Mouse (Mus musculus) heart, postnatal 0 days (tissue): ENCODE measurements around the gene Slc9a6. TPM values are rescaled to one million over a fixed set of nuclear protein-coding genes. Genes with fewer than 3 reads are reported as not detected.

ENCODE experiments used
- ATAC-seq: fragments of 200-750 bp; cut with Nextera tagmentation; 2 replicates; pipeline ENCODE4 v1.8.0; 2017; ENCODE audit warnings: low read depth, moderate number of reproducible peaks, moderate library complexity; ENCODE audit not compliant: insufficient read depth
- DNase-seq: peaks from one replicate; pipeline ENCODE4 v3.0.0-alpha.2; 2016; ENCODE audit warnings: low spot score
- H3K27ac ChIP-seq: fragments of 300-500 bp; sonication (generic); 2 replicates; pipeline ENCODE4 v1.5.1; 2014; ENCODE audit warnings: low read depth, mild to moderate bottlenecking
- H3K27me3 ChIP-seq: fragments of 300-500 bp; sonication (generic); 2 replicates; pipeline ENCODE4 v1.6.1; 2014; ENCODE audit warnings: low read length, mixed read lengths; ENCODE audit not compliant: control insufficient read depth, insufficient read depth
- H3K36me3 ChIP-seq: fragments of 300-500 bp; sonication (generic); replicated peaks from 2 replicates; pipeline ENCODE4 v1.6.1; 2014; ENCODE audit warnings: low read length, mixed read lengths; ENCODE audit not compliant: control insufficient read depth, insufficient read depth
- H3K4me1 ChIP-seq: fragments of 300-500 bp; sonication (generic); 2 replicates; pipeline ENCODE4 v1.6.1; 2014; ENCODE audit warnings: antibody characterized with exemption; ENCODE audit not compliant: control insufficient read depth, insufficient read depth
- H3K4me2 ChIP-seq: fragments of 300-500 bp; sonication (generic); 2 replicates; pipeline ENCODE4 v1.6.1; 2014; ENCODE audit warnings: low read depth, mild to moderate bottlenecking, low read length, moderate library complexity
- H3K4me3 ChIP-seq: fragments of 300-500 bp; sonication (generic); 2 replicates; pipeline ENCODE4 v1.5.1; 2014; ENCODE audit warnings: low read depth, low read length
- H3K9ac ChIP-seq: fragments of 300-500 bp; sonication (generic); replicated peaks from 2 replicates; pipeline ENCODE4 v1.6.1; 2014; ENCODE audit warnings: low read depth, low read length, mixed read lengths
- H3K9me3 ChIP-seq: fragments of 300-500 bp; sonication (generic); replicated peaks from 2 replicates; pipeline ENCODE4 v1.6.1; 2016; ENCODE audit warnings: low read length; ENCODE audit not compliant: control insufficient read depth
- CTCF ChIP-seq: IDR thresholded peaks from 2 replicates; pipeline ENCODE4 v1.5.1; 2016; ENCODE audit warnings: antibody characterized with exemption, control low read depth, low read depth
- EP300 ChIP-seq: IDR thresholded peaks from 2 replicates; pipeline ENCODE4 v1.6.1; 2016; ENCODE audit warnings: antibody characterized with exemption, low read depth
- WGBS: fragments of 180-500 bp; shearing (Covaris S2); extraction: QIAGEN DNeasy Blood & Tissue Kit; methylation state at CpG from one replicate; pipeline ENCODE4 v1.1.7; 2014; 5-methylcytosine and 5-hydroxymethylcytosine counted together
- polyA plus RNA-seq: library from polyadenylated mRNA; unstranded; fragments of >200 nt; fragmentation: Nextera tagmentation; extraction: Ambion mirVana; gene quantifications from 2 replicates; pipeline ENCODE4 v1.2.1, GENCODE M21; 2015
- total RNA-seq: library from RNA; depleted of rRNA; stranded (reverse); fragments of >200 nt; gene quantifications from 2 replicates; pipeline ENCODE4 v1.2.3, GENCODE M21; 2014; ENCODE audit warnings: low replicate concordance

Gene Slc9a6
- total and polyA plus RNA-seq, 2 experiments from 2014 or later, result 6.4 to 10.7 TPM

GRCm38 (mm10) chrX:56606536-56606935 lies 3.0 kb upstream of the Slc9a6 start:
- Histone ChIP-seq H3K9ac (no peak overlapping the region), H3K4me2 (no peak overlapping the region), H3K27ac (no peak overlapping the region), H3K36me3 (no peaks in the 10 kb centered on the region), H3K4me1 (no peaks in the 10 kb centered on the region), H3K4me3 (no peak overlapping the region), H3K27me3 (no peaks in the 10 kb centered on the region), H3K9me3 (no peaks in the 10 kb centered on the region)
- no peak for DNase-seq
- no peak for TF ChIP-seq EP300
- TF ChIP-seq CTCF, result no peak
- WGBS, result 62% methylated on average over 2 of the region's 2 CpGs
- no peak for ATAC-seq

GRCm38 (mm10) chrX:56607032-56607710 lies 2.4 kb upstream of the Slc9a6 start:
- whole genome bisulfite sequencing, result 43% methylated on average over 7 of the region's 7 CpGs
- H3K36me3 ChIP-seq, result no peaks in the 10 kb centered on the region
- H3K9me3 ChIP-seq, result no peaks in the 10 kb centered on the region
- H3K27me3 ChIP-seq, result no peaks in the 10 kb centered on the region
- no peak overlapping the region for H3K4me2 ChIP-seq
- no peak overlapping the region for H3K4me3 ChIP-seq
- H3K4me1 ChIP-seq, result no peaks in the 10 kb centered on the region
- ATAC-seq, result no peak
- DNase-seq, result no peak
- no peak overlapping the region for H3K27ac ChIP-seq
- no peak for TF ChIP-seq CTCF
- no peak for TF ChIP-seq EP300
- no peak overlapping the region for H3K9ac ChIP-seq

- DNase-seq (no peak), ATAC-seq (0 out of 2 replicates have a peak, but pooled peaks have one; percentile 9)
- 0 out of 2 replicates have a peak overlapping the region, but pooled peaks have one; percentile 38 for H3K27ac ChIP-seq
- H3K4me2 ChIP-seq, result peak overlapping the region; percentile 77
- H3K4me3 ChIP-seq, result peak overlapping the region; percentile 56
- no peaks in the 10 kb centered on the region for H3K36me3 ChIP-seq
- 34% methylated on average over 7 of the region's 7 CpGs for WGBS
- H3K4me1 ChIP-seq, result no peaks in the 10 kb centered on the region
- H3K9ac ChIP-seq, result peak overlapping the region; percentile 54; the same call in 1 of the 2 replicates
- H3K27me3 ChIP-seq, result no peaks in the 10 kb centered on the region
- no peak for TF ChIP-seq CTCF
- TF ChIP-seq EP300, result no peak
- no peaks in the 10 kb centered on the region for H3K9me3 ChIP-seq
These were observed 303 bp upstream of the Slc9a6 start for GRCm38 (mm10) chrX:56609285-56609622.

GRCm38 (mm10) chrX:56610318-56610694 lies 749 bp downstream of the Slc9a6 start:
- DNase-seq, result no peak
- H3K9ac ChIP-seq, result peak overlapping the region; percentile 54
- no peaks in the 10 kb centered on the region for H3K4me1 ChIP-seq
- ATAC-seq, result no peak
- H3K4me2 ChIP-seq, result peak overlapping the region; percentile 77
- peak overlapping the region; percentile 56 for H3K4me3 ChIP-seq
- WGBS, result 17% methylated on average over 13 of the region's 13 CpGs
- H3K9me3 ChIP-seq, result no peaks in the 10 kb centered on the region
- H3K36me3 ChIP-seq, result no peaks in the 10 kb centered on the region
- H3K27me3 ChIP-seq, result no peaks in the 10 kb centered on the region
- TF ChIP-seq EP300 (no peak), CTCF (no peak)
- no peak overlapping the region for H3K27ac ChIP-seq

- H3K4me1 ChIP-seq, result no peaks in the 10 kb centered on the region
- 80% methylated on average over 2 of the region's 2 CpGs for WGBS
- no peaks in the 10 kb centered on the region for H3K9me3 ChIP-seq
- ATAC-seq (no peak), DNase-seq (no peak)
- H3K27me3 ChIP-seq, result no peaks in the 10 kb centered on the region
- no peak overlapping the region for H3K9ac ChIP-seq
- TF ChIP-seq EP300 (no peak), CTCF (no peak)
- no peak overlapping the region for H3K4me2 ChIP-seq
- no peaks in the 10 kb centered on the region for H3K36me3 ChIP-seq
- no peak overlapping the region for H3K27ac ChIP-seq
- no peak overlapping the region for H3K4me3 ChIP-seq
These were observed 5.7 kb downstream of the Slc9a6 start for GRCm38 (mm10) chrX:56615236-56615635.

- Histone ChIP-seq H3K4me3 (no peak overlapping the region), H3K4me1 (no peaks in the 10 kb centered on the region), H3K9me3 (no peaks in the 10 kb centered on the region), H3K27ac (no peak overlapping the region), H3K27me3 (no peaks in the 10 kb centered on the region), H3K9ac (no peak overlapping the region), H3K4me2 (no peak overlapping the region), H3K36me3 (no peaks in the 10 kb centered on the region; the same call in 1 of the 2 replicates)
- ATAC-seq (no peak), DNase-seq (no peak)
- no peak for TF ChIP-seq CTCF
- TF ChIP-seq EP300, result no peak
- 77% methylated on average over 5 of the region's 5 CpGs for WGBS
These were observed 26.6 kb downstream of the Slc9a6 start for GRCm38 (mm10) chrX:56636185-56636584.
